Mouse (Mus musculus) forebrain, postnatal 0 days (tissue): ENCODE measurements at regions not wholly inside any gene's neighbourhood (a gene's known extent, or its start where the extent isn't known, plus 50 kb on each side); places are given as distances from the start of the nearest gene placed in this dataset.

Experiments used
- ATAC-seq: fragments of 200-750 bp; cut with Nextera tagmentation; 2 replicates; pipeline ENCODE4 v1.8.0; 2017; ENCODE audit warnings: mild to moderate bottlenecking, moderate library complexity
- DNase-seq: peaks from one replicate; pipeline ENCODE4 v3.0.0-alpha.2; 2015
- H3K27ac ChIP-seq: fragments of 300-500 bp; sonication (generic); 2 replicates; pipeline ENCODE4 v1.5.1; 2014; ENCODE audit warnings: low read depth, mild to moderate bottlenecking, antibody characterized with exemption, low read length, moderate library complexity, mixed read lengths
- H3K27me3 ChIP-seq: fragments of 300-500 bp; sonication (generic); 2 replicates; pipeline ENCODE4 v1.6.1; 2014; ENCODE audit warnings: mild to moderate bottlenecking, low read length, mixed read lengths; ENCODE audit not compliant: insufficient read depth
- H3K36me3 ChIP-seq: fragments of 300-500 bp; sonication (generic); 2 replicates; pipeline ENCODE4 v1.6.1; 2014; ENCODE audit warnings: mild to moderate bottlenecking, moderate library complexity; ENCODE audit not compliant: insufficient read depth
- H3K4me1 ChIP-seq: fragments of 300-500 bp; sonication (generic); 2 replicates; pipeline ENCODE4 v1.6.1; 2014; ENCODE audit warnings: antibody characterized with exemption; ENCODE audit not compliant: insufficient read depth
- H3K4me2 ChIP-seq: fragments of 300-500 bp; sonication (generic); 2 replicates; pipeline ENCODE4 v1.6.1; 2014; ENCODE audit warnings: low read depth, mild to moderate bottlenecking, moderate library complexity
- H3K4me3 ChIP-seq: fragments of 300-500 bp; sonication (generic); 2 replicates; pipeline ENCODE4 v1.5.1; 2014; ENCODE audit warnings: low read depth, low read length, mixed read lengths
- H3K9ac ChIP-seq: fragments of 300-500 bp; sonication (generic); 2 replicates; pipeline ENCODE4 v1.6.1; 2014; ENCODE audit warnings: mild to moderate bottlenecking
- H3K9me3 ChIP-seq: fragments of 300-500 bp; sonication (generic); 2 replicates; pipeline ENCODE4 v1.6.1; 2016; ENCODE audit warnings: low read length
- CTCF ChIP-seq: sonication (generic); IDR thresholded peaks from 2 replicates; pipeline ENCODE4 v1.5.1; 2016; ENCODE audit warnings: antibody characterized with exemption, control low read depth, low read depth
- WGBS: fragments of 180-500 bp; shearing (Covaris S2); extraction: QIAGEN DNeasy Blood & Tissue Kit; methylation state at CpG from one replicate; pipeline ENCODE4 v1.1.7; 2014; 5-methylcytosine and 5-hydroxymethylcytosine counted together

DNA sequence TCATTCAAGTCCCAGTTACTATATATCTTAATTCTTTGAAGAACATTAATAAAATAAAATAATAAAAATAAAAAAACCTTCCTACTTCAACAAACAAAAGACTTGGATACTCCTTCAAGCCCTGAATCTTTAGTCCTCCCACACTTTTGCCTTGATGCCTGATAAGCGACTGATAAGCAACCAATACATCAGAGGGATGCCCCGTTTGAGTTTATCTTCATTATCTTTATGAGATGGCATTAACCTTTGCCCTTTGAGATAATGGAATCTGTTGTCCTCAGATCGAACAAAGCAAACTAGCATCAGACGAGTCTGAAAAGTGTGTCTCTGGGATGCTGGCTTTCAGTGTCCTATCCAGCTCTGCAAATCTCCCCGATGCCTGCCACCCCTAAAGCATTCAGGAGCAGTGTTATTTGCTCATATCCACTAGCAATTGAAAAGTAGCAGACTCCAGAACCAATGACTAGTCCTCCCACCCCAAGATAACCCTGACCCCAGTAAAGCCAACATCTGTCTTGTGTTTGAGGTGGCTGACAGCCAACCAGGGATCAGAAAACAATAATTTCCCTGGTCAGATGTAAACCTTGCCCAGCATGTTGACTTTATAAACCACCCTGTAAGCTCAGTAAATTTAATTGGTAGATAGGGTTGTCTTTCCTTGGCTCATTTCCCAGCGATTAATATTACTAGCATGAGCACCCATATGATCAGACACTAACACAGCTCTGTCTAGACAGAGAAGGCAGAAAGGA lies 106.2 kb downstream of the Atp6ap1l start:
- no peak for TF ChIP-seq CTCF
- H3K27me3 ChIP-seq, result no peaks in the 10 kb centered on the region
- no peak overlapping the region for H3K4me3 ChIP-seq
- no peaks in the 10 kb centered on the region for H3K4me1 ChIP-seq
- WGBS, result 48% methylated on average over 6 of the region's 6 CpGs
- no peak overlapping the region for H3K9ac ChIP-seq
- no peak overlapping the region for H3K27ac ChIP-seq
- DNase-seq (no peak), ATAC-seq (no peak)
- H3K4me2 ChIP-seq, result no peak overlapping the region
- H3K9me3 ChIP-seq, result no peaks in the 10 kb centered on the region
- H3K36me3 ChIP-seq, result no peaks in the 10 kb centered on the region

DNA sequence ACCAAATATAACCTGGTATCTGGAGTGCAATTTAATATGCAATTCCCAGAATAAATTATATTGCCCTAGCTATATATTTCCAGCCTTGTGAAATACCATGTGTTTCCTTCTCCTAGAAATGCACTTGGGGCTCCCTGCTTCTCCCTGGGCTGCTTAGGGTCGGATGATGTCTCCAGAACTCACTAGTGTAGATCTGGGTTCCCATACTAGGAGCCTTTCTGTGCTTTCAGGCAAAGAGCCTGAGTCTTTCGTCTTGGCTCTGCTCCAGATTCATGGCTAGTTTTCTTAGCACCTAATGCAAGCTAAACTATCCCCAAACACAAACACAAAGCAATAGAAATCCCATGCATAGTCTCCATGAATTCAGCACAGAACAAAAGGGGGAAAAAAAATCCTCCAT lies 106.8 kb downstream of the Atp6ap1l start:
- 54% methylated on average over 2 of the region's 2 CpGs for WGBS
- no peak overlapping the region for H3K4me2 ChIP-seq
- H3K27me3 ChIP-seq, result no peaks in the 10 kb centered on the region
- no peak overlapping the region for H3K9ac ChIP-seq
- H3K27ac ChIP-seq, result no peak overlapping the region
- no peak for DNase-seq
- no peaks in the 10 kb centered on the region for H3K36me3 ChIP-seq
- no peaks in the 10 kb centered on the region for H3K4me1 ChIP-seq
- ATAC-seq, result no peak
- H3K4me3 ChIP-seq, result no peak overlapping the region
- TF ChIP-seq CTCF, result no peak
- no peaks in the 10 kb centered on the region for H3K9me3 ChIP-seq

DNA sequence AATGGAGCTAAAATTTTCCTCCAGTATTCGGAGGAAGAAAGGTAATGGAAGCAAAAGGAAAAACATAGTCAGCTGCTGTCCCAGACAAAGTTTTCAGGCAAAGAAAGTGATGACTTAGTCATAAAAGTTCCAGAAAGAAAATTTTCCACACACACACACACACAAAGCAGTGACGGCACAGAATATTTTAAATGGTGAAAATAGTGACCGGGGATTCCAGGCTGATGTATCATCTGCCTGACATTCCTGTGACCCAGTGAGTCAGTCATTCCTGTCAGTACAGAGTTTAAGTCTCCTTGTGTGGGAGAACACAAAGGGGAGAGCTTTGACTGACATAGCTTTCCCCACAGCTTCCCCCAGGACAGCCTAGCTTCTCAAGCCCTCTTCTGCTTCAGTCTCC lies 107.9 kb downstream of the Atp6ap1l start:
- Histone ChIP-seq H3K4me2 (no peak overlapping the region), H3K4me3 (no peak overlapping the region), H3K36me3 (no peaks in the 10 kb centered on the region), H3K4me1 (no peaks in the 10 kb centered on the region), H3K9me3 (no peaks in the 10 kb centered on the region), H3K9ac (no peak overlapping the region), H3K27ac (no peak overlapping the region), H3K27me3 (no peaks in the 10 kb centered on the region)
- no peak for TF ChIP-seq CTCF
- ATAC-seq (no peak), DNase-seq (no peak)
- 93% methylated on average over 3 of the region's 3 CpGs for WGBS

DNA sequence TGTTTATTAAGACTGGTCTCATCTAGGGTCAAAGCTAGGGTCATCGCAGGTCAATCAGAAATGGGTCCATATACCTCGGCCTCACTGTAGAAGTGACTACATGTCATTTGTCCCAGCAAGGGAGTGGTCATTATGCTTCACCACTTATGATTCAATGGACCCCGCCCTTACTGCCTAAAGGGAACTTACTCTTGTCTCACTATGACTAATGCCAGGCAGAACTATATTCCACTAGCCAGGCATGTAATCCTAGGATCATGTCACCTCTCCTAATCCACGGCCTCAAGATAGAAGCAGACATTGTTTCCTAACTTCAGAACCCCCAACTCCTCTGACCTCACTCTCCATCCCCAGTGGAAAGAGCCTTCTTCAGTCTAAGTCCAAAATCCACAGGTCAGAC lies 108.3 kb downstream of the Atp6ap1l start:
- ATAC-seq (no peak), DNase-seq (no peak)
- no peaks in the 10 kb centered on the region for H3K4me1 ChIP-seq
- no peaks in the 10 kb centered on the region for H3K36me3 ChIP-seq
- H3K9me3 ChIP-seq, result no peaks in the 10 kb centered on the region
- no peak overlapping the region for H3K9ac ChIP-seq
- no peaks in the 10 kb centered on the region for H3K27me3 ChIP-seq
- no peak overlapping the region for H3K27ac ChIP-seq
- TF ChIP-seq CTCF, result no peak
- no peak overlapping the region for H3K4me3 ChIP-seq
- 90% methylated on average over 4 of the region's 4 CpGs for WGBS
- H3K4me2 ChIP-seq, result no peak overlapping the region

DNA sequence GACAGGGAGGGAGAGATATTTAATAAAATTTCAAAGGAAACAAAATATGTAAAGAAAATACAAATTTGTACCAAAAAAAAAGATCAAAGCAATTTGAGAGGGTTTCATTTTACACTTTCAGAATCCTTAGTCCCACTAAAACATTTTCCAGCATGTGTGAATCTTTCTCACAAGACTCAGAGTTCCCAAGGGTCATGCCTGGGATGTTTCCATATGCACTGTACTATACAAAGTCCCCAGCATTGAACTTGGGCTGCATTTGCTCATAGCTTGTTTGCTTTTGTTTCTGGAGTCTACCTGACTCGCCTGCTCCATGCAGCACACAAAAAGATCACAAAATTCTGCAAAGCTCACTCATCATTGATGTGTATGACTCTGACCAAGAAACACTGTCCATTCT lies 122.7 kb downstream of the Atp6ap1l start:
- 85% methylated on average over 1 of the region's 1 CpGs for WGBS

DNA sequence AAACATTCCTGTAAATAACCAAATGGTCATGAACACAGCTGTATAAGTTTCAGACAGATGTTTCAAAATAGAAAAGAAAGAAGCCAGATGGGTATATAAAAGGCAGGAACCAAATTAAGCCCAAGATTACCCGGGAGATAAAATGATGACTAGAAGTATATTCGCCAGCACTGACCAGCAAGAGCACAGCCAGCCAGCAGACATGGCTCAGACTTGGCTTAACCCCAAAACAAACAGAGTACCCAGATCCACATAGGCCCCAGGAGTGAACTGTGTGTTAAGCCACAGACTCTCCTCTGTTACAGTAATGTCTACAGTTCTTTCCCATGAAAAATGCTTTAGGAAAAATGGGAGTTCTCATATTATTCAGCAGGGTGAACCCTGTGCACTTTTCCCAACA lies 123.2 kb downstream of the Atp6ap1l start:
- no peaks in the 10 kb centered on the region for H3K4me1 ChIP-seq
- no peaks in the 10 kb centered on the region for H3K27me3 ChIP-seq
- H3K4me3 ChIP-seq, result no peak overlapping the region
- H3K9ac ChIP-seq, result no peak overlapping the region
- no peak for ATAC-seq
- H3K36me3 ChIP-seq, result no peaks in the 10 kb centered on the region
- WGBS, result 73% methylated on average over 2 of the region's 2 CpGs
- no peak for TF ChIP-seq CTCF
- no peak overlapping the region for H3K4me2 ChIP-seq
- no peak for DNase-seq
- no peak overlapping the region for H3K27ac ChIP-seq
- H3K9me3 ChIP-seq, result no peaks in the 10 kb centered on the region

More for the DNA sequence above, 122.7 kb downstream of the Atp6ap1l start:
- DNase-seq (no peak), ATAC-seq (no peak)
- Histone ChIP-seq H3K4me3 (no peak overlapping the region), H3K27ac (no peak overlapping the region), H3K4me2 (no peak overlapping the region), H3K9ac (no peak overlapping the region), H3K9me3 (no peaks in the 10 kb centered on the region), H3K36me3 (no peaks in the 10 kb centered on the region), H3K4me1 (no peaks in the 10 kb centered on the region), H3K27me3 (no peaks in the 10 kb centered on the region)
- no peak for TF ChIP-seq CTCF

DNA sequence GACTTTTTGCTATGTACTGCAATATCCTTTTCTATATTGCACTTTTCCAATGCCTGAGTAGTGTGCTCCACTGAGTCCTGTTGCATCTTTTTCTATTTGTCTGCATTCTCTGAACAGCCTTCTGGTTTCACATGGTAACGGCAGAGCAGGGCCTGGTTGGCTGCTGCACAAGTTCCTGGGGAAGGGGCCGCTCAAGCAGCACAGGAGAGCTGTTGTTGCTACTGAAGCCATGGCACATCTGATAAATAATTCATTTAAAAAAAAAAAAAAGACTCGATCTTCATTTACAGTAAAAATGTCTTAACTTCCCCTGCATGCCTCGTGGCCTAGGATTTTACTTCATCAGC lies 127.2 kb downstream of the Atp6ap1l start:
- ATAC-seq (peak; percentile 90), DNase-seq (peak; percentile 48)
- no peak overlapping the region for H3K9ac ChIP-seq
- H3K27me3 ChIP-seq, result no peaks in the 10 kb centered on the region
- H3K27ac ChIP-seq, result no peak overlapping the region
- WGBS, result 39% methylated on average over 4 of the region's 4 CpGs
- no peak overlapping the region for H3K4me2 ChIP-seq
- no peaks in the 10 kb centered on the region for H3K9me3 ChIP-seq
- no peaks in the 10 kb centered on the region for H3K36me3 ChIP-seq
- H3K4me1 ChIP-seq, result no peaks in the 10 kb centered on the region
- TF ChIP-seq CTCF, result no peak
- no peak overlapping the region for H3K4me3 ChIP-seq
